Mouse (Mus musculus): ENCODE data around the gene Kifc3.

DNA sequence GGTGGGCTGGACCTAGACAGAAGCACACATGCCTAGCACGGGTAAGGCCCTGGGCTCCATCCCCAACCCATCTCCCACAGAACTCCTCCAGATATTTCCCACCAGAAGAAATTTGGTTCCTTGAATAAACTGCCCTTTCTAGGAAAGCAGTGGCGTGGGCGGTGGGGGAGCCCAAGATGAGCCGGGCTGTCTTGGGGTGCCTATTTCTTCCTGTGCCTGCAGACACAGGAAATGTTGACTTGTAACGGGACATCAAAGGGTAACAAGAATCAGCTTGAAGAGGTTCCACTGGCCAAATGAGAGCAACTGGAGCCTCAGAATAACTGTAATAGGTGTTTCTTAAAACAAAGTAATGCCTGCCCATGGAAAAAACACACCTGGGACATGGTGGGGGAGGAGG is 44.7 kb upstream of the Kifc3 start:
- no peak for TF ChIP-seq CTCF (IDR thresholded peaks at IDR 0.05; ENCODE audit: control insufficient read depth, insufficient read depth, low read length)
- TF ChIP-seq POLR2A (IDR thresholded peaks at IDR 0.05; ENCODE audit: borderline replicate concordance, control insufficient read depth, low read depth, low read length) = no peak
